Mouse (Mus musculus) ovary, adult 18-20 months (tissue): ENCODE results near the gene Olfr1487.
"Not testable (repeated sequence)": the region's sequence is repeated elsewhere in the genome, so short reads cannot be mapped to it uniquely, and the experiment has no call there.

Source experiments
- DNase-seq: peaks from one replicate; pipeline ENCODE4 v3.0.0; 2022; ENCODE audit warnings: low spot score, mixed read lengths

Olfr1487 gene

GRCm38 (mm10) chr19:13617075-13617474 lies at the start of gene Olfr1487:
Gene Olfr1487 (plus strand): TSS chr19:13617375.
- DNase-seq, result not testable (repeated sequence)

DNA sequence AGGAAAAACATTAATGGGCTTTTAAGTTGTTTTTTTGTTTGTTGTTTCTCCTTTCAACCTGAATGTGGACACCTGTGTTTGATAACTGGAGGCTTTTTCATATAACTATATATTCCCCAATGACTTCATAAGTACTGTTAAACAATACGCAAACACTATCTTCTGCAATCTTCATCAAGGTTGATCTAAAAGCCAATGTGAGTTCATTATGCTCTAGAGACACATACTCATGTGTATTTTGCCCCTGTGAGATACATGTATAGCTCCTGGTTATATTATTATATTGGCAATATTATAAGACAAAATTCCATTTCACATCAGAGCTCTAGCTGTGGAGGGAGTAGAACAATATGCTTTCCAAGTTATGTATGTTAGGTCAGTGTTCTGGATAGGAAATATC lies 34.0 kb upstream of the Olfr1487 start, which contains the start of gene Olfr1484:
Olfr1484 (plus strand) TSS at position 301 of the 400 bp plus-strand sequence.
- no peak for DNase-seq

DNA sequence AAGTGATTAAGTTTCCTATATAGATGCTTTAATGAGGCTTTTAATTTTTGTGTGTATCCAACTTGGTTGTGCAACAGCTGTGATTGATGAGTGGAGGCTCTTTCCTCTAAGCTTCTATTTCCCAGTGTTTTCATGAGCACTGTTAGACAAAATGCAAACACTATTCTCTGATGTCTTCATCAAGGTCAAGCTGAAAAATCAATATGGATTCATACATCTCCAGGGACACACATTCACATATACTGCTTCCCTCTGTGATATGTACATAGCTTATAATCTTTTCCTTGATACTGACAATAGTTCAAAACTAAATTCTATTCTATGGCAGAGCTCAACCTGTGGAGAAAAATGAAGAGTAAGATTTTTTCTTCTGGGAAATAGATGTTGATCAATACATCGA lies 14.1 kb downstream of the Olfr1487 start, which contains the start of gene Olfr1489:
Olfr1489 (plus strand) TSS at position 301 of the 400 bp plus-strand sequence.
- DNase-seq, result no peak

GRCm38 (mm10) chr19:13650791-13651190 lies 33.6 kb downstream of the Olfr1487 start, which contains the start of gene Olfr1490:
Gene Olfr1490 (plus strand): TSS chr19:13651091.
- DNase-seq, result no peak
